Mouse (Mus musculus): Measurements from ENCODE around the gene Rtca. TPM values are rescaled to one million over a fixed set of nuclear protein-coding genes. Genes with fewer than 3 reads are reported as not detected.
A peak's percentile ranks its signal among the peaks of the same experiment; 100 is the strongest.

Gene Rtca
- polyA plus RNA-seq, 1 experiment from 2014 or later = 57.5 TPM

DNA sequence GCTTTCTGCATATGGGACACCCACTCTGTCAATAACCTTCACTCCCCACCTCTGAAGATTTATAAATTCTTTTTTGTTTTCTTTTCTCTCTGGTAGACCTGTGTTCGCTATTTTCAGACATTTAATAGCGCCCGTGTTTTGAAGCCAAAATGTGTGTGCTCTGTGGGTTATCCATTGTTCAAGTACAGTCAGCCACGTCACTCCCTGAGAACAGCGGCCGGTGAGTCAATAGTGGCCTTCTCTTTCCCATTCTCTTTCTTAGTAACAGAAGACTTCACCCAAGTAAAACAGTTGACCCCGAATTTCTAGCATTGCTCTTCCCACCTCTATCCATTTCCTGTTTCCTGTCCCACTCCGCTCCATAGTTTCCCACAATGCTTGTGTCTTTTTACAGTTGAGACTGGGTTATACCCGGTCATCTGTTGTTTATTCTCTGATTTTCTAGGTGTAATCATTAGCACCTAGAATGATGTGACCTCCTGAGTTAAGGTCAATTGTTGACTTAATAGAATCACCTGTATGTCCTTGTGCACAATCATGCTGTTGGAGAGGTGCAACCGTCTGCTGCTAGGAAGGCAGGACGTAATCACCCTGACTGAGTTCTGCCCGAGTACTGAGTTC is 12.2 kb upstream of the Rtca start:
- H3K4me3 ChIP-seq (ENCODE audit: low read length) = no peak overlapping the region
- no peak overlapping the region; the same call in 1 of the 2 replicates for H3K27ac ChIP-seq (ENCODE audit: low read length)
- no peak for ATAC-seq (ENCODE audit: low read depth)
- WGBS = 66% methylated on average over 12 of the region's 12 CpGs
- no peaks in the 10 kb centered on the region for H3K36me3 ChIP-seq (ENCODE audit: control insufficient read depth, insufficient read depth, low read length)
- peaks cover 4% of the 10 kb centered on the region; the same call in 1 of the 2 replicates for H3K4me1 ChIP-seq (replicated peaks; ENCODE audit: control insufficient read depth, insufficient read depth, low read length)
- no peak overlapping the region for H3K9ac ChIP-seq (ENCODE audit: low read length)
- H3K4me2 ChIP-seq (ENCODE audit: low read depth, low read length) = no peak overlapping the region
- no peaks in the 10 kb centered on the region for H3K9me3 ChIP-seq (ENCODE audit: control insufficient read depth, low read length)
- no peaks in the 10 kb centered on the region for H3K27me3 ChIP-seq (ENCODE audit: control insufficient read depth, insufficient read depth, low read depth, low read length)

DNA sequence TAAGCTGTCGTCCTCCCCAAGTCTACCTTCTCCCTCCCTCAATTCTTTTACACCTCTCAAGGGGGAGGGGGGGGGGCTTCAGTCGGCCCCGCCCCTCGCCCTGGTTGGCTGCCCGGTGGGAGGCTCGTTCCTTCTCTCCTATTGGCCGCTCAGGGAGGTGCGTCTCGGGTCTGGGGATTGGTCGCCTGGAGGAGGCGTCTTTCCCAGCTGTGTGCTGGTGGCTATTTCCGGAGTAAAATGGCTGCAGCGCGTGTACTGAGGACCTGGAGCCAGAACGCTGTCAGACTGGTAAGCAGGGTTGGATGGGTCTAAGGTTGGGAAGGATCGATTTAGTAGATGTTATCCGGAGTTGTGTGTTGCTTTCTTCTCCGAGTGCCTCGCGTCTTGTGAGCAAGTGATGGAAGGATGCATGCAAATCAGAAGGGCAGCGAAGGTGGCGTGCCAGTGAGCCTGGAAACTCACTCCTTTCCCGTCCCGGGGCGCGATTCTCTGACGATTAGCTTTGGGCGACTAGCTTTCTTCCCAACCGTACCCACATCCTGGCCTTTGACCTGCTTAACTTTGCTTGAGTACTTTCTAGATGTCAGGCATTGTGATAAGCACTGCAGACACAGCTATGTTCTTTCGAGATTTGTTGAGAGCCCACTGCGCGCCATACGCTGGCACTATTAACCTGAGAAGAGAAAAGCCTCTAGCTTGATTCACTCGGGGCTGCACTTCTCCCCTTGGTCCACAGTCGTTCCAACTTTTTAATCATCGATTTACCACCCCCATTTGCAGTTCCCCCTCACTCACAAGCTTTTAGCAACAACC is 5.1 kb upstream of the Rtca start, which contains the start of gene Dbt:
Gene Dbt (plus strand): TSS at position 167 of the 813 bp plus-strand sequence.
- H3K4me2 ChIP-seq (ENCODE audit: low read depth, low read length) = peak within 1 kb of the TSS; percentile 70
- peaks cover 10% of the 10 kb centered on the region for H3K4me1 ChIP-seq (replicated peaks; ENCODE audit: control insufficient read depth, insufficient read depth, low read length)
- H3K27me3 ChIP-seq (ENCODE audit: control insufficient read depth, insufficient read depth, low read depth, low read length) = no peaks in the 10 kb centered on the region
- peak; percentile 95 for ATAC-seq (ENCODE audit: low read depth)
- 1% methylated on average over 36 of the region's 36 CpGs for WGBS
- H3K27ac ChIP-seq (ENCODE audit: low read length) = no peak within 1 kb of the TSS
- H3K9me3 ChIP-seq (ENCODE audit: control insufficient read depth, low read length) = no peaks in the 10 kb centered on the region
- no peaks in the 10 kb centered on the region for H3K36me3 ChIP-seq (ENCODE audit: control insufficient read depth, insufficient read depth, low read length)
- peak within 1 kb of the TSS; percentile 56 for H3K4me3 ChIP-seq (ENCODE audit: low read length)
- H3K9ac ChIP-seq (ENCODE audit: low read length) = peak within 1 kb of the TSS; percentile 71

GRCm38 (mm10) chr3:116512151-116512903 is 4.3 kb upstream of the Rtca start:
- Histone ChIP-seq H3K4me2 (ENCODE audit: low read depth, low read length) (peak overlapping the region; percentile 70), H3K27me3 (ENCODE audit: control insufficient read depth, insufficient read depth, low read depth, low read length) (no peaks in the 10 kb centered on the region), H3K4me3 (ENCODE audit: low read length) (peak overlapping the region; percentile 56), H3K36me3 (ENCODE audit: control insufficient read depth, insufficient read depth, low read length) (no peaks in the 10 kb centered on the region), H3K9me3 (ENCODE audit: control insufficient read depth, low read length) (no peaks in the 10 kb centered on the region), H3K27ac (ENCODE audit: low read length) (no peak overlapping the region), H3K9ac (ENCODE audit: low read length) (no peak overlapping the region), H3K4me1 (replicated peaks; ENCODE audit: control insufficient read depth, insufficient read depth, low read length) (peaks cover 10% of the 10 kb centered on the region)
- peak; percentile 8 for ATAC-seq (ENCODE audit: low read depth)
- WGBS = 30% methylated on average over 12 of the region's 12 CpGs

DNA sequence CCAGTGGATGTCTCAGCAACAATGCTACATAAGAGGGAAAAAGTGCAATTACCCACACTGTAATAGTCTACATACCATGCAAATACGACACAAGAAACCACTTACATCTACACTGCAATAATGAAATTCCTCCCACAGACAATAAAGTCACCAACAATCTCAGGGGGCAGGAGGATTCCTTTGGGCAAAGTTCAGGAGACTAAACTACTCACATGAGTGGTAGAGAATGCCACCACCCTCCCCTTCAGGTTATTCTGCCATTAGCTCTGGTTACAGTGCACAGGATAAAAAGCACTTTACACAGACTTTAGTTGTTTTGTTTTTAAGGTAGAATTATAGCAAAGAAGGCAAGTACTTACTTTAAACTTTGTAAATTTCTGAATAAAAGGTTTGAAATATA is 12.3 kb downstream of the Rtca start:
- H3K36me3 ChIP-seq (ENCODE audit: control insufficient read depth, insufficient read depth, low read length) = peaks cover 38% of the 10 kb centered on the region

GRCm38 (mm10) chr3:116493658-116494057 is 14.3 kb downstream of the Rtca start:
- no peak overlapping the region for H3K9ac ChIP-seq (ENCODE audit: low read length)
- no peak overlapping the region for H3K4me3 ChIP-seq (ENCODE audit: low read length)
- H3K36me3 ChIP-seq (ENCODE audit: control insufficient read depth, insufficient read depth, low read length) = peaks cover 45% of the 10 kb centered on the region
- no peak overlapping the region for H3K4me2 ChIP-seq (ENCODE audit: low read depth, low read length)
- WGBS = 63% methylated on average over 5 of the region's 5 CpGs
- no peak for ATAC-seq (ENCODE audit: low read depth)
- no peak overlapping the region for H3K27ac ChIP-seq (ENCODE audit: low read length)
- no peaks in the 10 kb centered on the region for H3K9me3 ChIP-seq (ENCODE audit: control insufficient read depth, low read length)
- H3K4me1 ChIP-seq (replicated peaks; ENCODE audit: control insufficient read depth, insufficient read depth, low read length) = no peaks in the 10 kb centered on the region
- no peaks in the 10 kb centered on the region for H3K27me3 ChIP-seq (ENCODE audit: control insufficient read depth, insufficient read depth, low read depth, low read length)

More for the DNA sequence above, 12.3 kb downstream of the Rtca start:
- Histone ChIP-seq H3K4me3 (ENCODE audit: low read length) (no peak overlapping the region), H3K9me3 (ENCODE audit: control insufficient read depth, low read length) (no peaks in the 10 kb centered on the region), H3K27me3 (ENCODE audit: control insufficient read depth, insufficient read depth, low read depth, low read length) (no peaks in the 10 kb centered on the region), H3K4me2 (ENCODE audit: low read depth, low read length) (no peak overlapping the region), H3K27ac (ENCODE audit: low read length) (no peak overlapping the region), H3K4me1 (replicated peaks; ENCODE audit: control insufficient read depth, insufficient read depth, low read length) (no peaks in the 10 kb centered on the region), H3K9ac (ENCODE audit: low read length) (no peak overlapping the region)
- WGBS = 82% methylated on average over 1 of the region's 1 CpGs
- no peak for ATAC-seq (ENCODE audit: low read depth)

DNA sequence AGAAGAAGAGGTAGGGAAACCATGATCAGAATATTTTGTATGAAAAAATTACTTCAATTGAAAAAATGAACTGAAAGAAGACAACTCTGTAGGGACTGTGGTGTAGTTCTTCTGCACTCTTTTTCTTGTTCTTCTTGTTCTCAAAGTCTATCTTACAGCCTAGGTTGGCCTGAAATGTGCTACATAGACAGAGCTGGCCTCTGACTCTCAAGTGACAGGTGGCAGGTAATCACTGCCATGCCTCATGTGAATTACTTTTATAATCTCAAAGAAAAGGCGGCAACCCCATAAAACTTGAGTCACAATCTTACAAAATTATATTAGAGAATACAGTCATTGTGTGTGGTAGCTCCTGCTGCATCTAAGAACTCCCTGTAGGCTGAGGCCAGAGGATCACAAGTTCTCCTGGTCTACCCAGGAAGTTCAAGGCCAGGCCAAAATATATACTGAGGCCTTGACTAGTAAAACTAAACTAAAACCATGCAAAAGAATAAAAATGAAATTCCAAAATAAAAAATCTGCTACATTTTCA is 16.0 kb downstream of the Rtca start:
- Histone ChIP-seq H3K4me3 (ENCODE audit: low read length) (no peak overlapping the region), H3K27ac (ENCODE audit: low read length) (no peak overlapping the region), H3K36me3 (ENCODE audit: control insufficient read depth, insufficient read depth, low read length) (peaks cover 47% of the 10 kb centered on the region), H3K4me1 (replicated peaks; ENCODE audit: control insufficient read depth, insufficient read depth, low read length) (no peaks in the 10 kb centered on the region), H3K27me3 (ENCODE audit: control insufficient read depth, insufficient read depth, low read depth, low read length) (no peaks in the 10 kb centered on the region), H3K4me2 (ENCODE audit: low read depth, low read length) (no peak overlapping the region), H3K9ac (ENCODE audit: low read length) (no peak overlapping the region), H3K9me3 (ENCODE audit: control insufficient read depth, low read length) (no peaks in the 10 kb centered on the region)
- WGBS = 83% methylated on average over 1 of the region's 1 CpGs
- ATAC-seq (ENCODE audit: low read depth) = no peak

GRCm38 (mm10) chr3:116490920-116491319 is 17.1 kb downstream of the Rtca start:
- Histone ChIP-seq H3K27me3 (ENCODE audit: control insufficient read depth, insufficient read depth, low read depth, low read length) (no peaks in the 10 kb centered on the region), H3K27ac (ENCODE audit: low read length) (no peak overlapping the region), H3K4me3 (ENCODE audit: low read length) (no peak overlapping the region), H3K4me1 (replicated peaks; ENCODE audit: control insufficient read depth, insufficient read depth, low read length) (no peaks in the 10 kb centered on the region), H3K9me3 (ENCODE audit: control insufficient read depth, low read length) (no peaks in the 10 kb centered on the region), H3K4me2 (ENCODE audit: low read depth, low read length) (no peak overlapping the region), H3K36me3 (ENCODE audit: control insufficient read depth, insufficient read depth, low read length) (peaks cover 45% of the 10 kb centered on the region), H3K9ac (ENCODE audit: low read length) (no peak overlapping the region)
- WGBS = 86% methylated on average over 5 of the region's 5 CpGs
- ATAC-seq (ENCODE audit: low read depth) = no peak

GRCm38 (mm10) chr3:116483271-116483670 is 24.7 kb downstream of the Rtca start:
- Histone ChIP-seq H3K4me1 (replicated peaks; ENCODE audit: control insufficient read depth, insufficient read depth, low read length) (no peaks in the 10 kb centered on the region), H3K27ac (ENCODE audit: low read length) (no peak overlapping the region), H3K36me3 (ENCODE audit: control insufficient read depth, insufficient read depth, low read length) (peaks cover 9% of the 10 kb centered on the region), H3K4me3 (ENCODE audit: low read length) (no peak overlapping the region), H3K9me3 (ENCODE audit: control insufficient read depth, low read length) (no peaks in the 10 kb centered on the region), H3K9ac (ENCODE audit: low read length) (no peak overlapping the region), H3K4me2 (ENCODE audit: low read depth, low read length) (no peak overlapping the region), H3K27me3 (ENCODE audit: control insufficient read depth, insufficient read depth, low read depth, low read length) (no peaks in the 10 kb centered on the region)
- 79% methylated on average over 4 of the region's 4 CpGs for WGBS
- no peak for ATAC-seq (ENCODE audit: low read depth)

GRCm38 (mm10) chr3:116482724-116483123 is 25.3 kb downstream of the Rtca start:
- 75% methylated on average over 3 of the region's 3 CpGs for WGBS
- ATAC-seq (ENCODE audit: low read depth) = no peak

More at GRCm38 (mm10) chr3:116482724-116483123, 25.3 kb downstream of the Rtca start:
- no peak overlapping the region for H3K27ac ChIP-seq (ENCODE audit: low read length)
- H3K27me3 ChIP-seq (ENCODE audit: control insufficient read depth, insufficient read depth, low read depth, low read length) = no peaks in the 10 kb centered on the region
- H3K9me3 ChIP-seq (ENCODE audit: control insufficient read depth, low read length) = no peaks in the 10 kb centered on the region
- H3K36me3 ChIP-seq (ENCODE audit: control insufficient read depth, insufficient read depth, low read length) = peaks cover 4% of the 10 kb centered on the region
- no peak overlapping the region for H3K4me2 ChIP-seq (ENCODE audit: low read depth, low read length)
- H3K4me3 ChIP-seq (ENCODE audit: low read length) = no peak overlapping the region
- no peaks in the 10 kb centered on the region for H3K4me1 ChIP-seq (replicated peaks; ENCODE audit: control insufficient read depth, insufficient read depth, low read length)
- no peak overlapping the region for H3K9ac ChIP-seq (ENCODE audit: low read length)

Data from lung, embryonic 16.5 days (tissue).